Mouse (Mus musculus): ENCODE data around the gene Fzd4. TPM values are rescaled to one million over a fixed set of nuclear protein-coding genes. Genes with fewer than 3 reads are reported as not detected.

The Fzd4 gene
- polyA plus RNA-seq, 1 experiment from 2014 or later, result 3.5 TPM

- Histone ChIP-seq H3K36me3 (peaks cover 12% of the 10 kb centered on the region; the same call in 1 of the 2 replicates), H3K9me3 (replicated peaks) (no peaks in the 10 kb centered on the region), H3K4me1 (peaks cover 23% of the 10 kb centered on the region), H3K4me3 (peak overlapping the region; percentile 69), H3K9ac (peak overlapping the region; percentile 57), H3K27ac (peak overlapping the region; percentile 69), H3K4me2 (peak overlapping the region; percentile 95), H3K27me3 (replicated peaks) (peaks cover 53% of the 10 kb centered on the region)
- 7% methylated on average over 52 of the region's 52 CpGs for WGBS (ENCODE audit: insufficient replicate concordance)
- peak; percentile 71 for ATAC-seq
Measured at GRCm38 (mm10) chr7:89403053-89403972, 842 bp upstream of the Fzd4 start.

- H3K4me3 ChIP-seq, result peak overlapping the region; percentile 69
- peaks cover 53% of the 10 kb centered on the region for H3K27me3 ChIP-seq (replicated peaks)
- H3K27ac ChIP-seq, result peak overlapping the region; percentile 68
- no peaks in the 10 kb centered on the region for H3K9me3 ChIP-seq (replicated peaks)
- H3K4me2 ChIP-seq, result peak overlapping the region; percentile 95
- H3K4me1 ChIP-seq, result peaks cover 23% of the 10 kb centered on the region
- no peak for ATAC-seq
- H3K9ac ChIP-seq, result peak overlapping the region; percentile 72
- H3K36me3 ChIP-seq, result peaks cover 12% of the 10 kb centered on the region; the same call in 1 of the 2 replicates
- 1% methylated on average over 35 of the region's 35 CpGs for WGBS (ENCODE audit: insufficient replicate concordance)
Measured at GRCm38 (mm10) chr7:89404734-89405440, 732 bp downstream of the Fzd4 start.

- WGBS (ENCODE audit: insufficient replicate concordance), result 49% methylated on average over 1 of the region's 1 CpGs
- Histone ChIP-seq H3K4me2 (peak overlapping the region; percentile 38), H3K9me3 (replicated peaks) (no peaks in the 10 kb centered on the region), H3K4me1 (peaks cover 30% of the 10 kb centered on the region), H3K27ac (no peak overlapping the region), H3K4me3 (peak overlapping the region; percentile 15), H3K27me3 (replicated peaks) (peaks cover 49% of the 10 kb centered on the region), H3K9ac (no peak overlapping the region), H3K36me3 (peaks cover 15% of the 10 kb centered on the region)
- no peak for ATAC-seq
Measured at GRCm38 (mm10) chr7:89406011-89406410, 1.9 kb downstream of the Fzd4 start.

GRCm38 (mm10) chr7:89407006-89407940 lies 3.1 kb downstream of the Fzd4 start:
- Histone ChIP-seq H3K27me3 (replicated peaks) (peaks cover 42% of the 10 kb centered on the region), H3K27ac (no peak overlapping the region), H3K9ac (no peak overlapping the region), H3K9me3 (replicated peaks) (no peaks in the 10 kb centered on the region), H3K4me3 (no peak overlapping the region), H3K4me1 (peaks cover 30% of the 10 kb centered on the region), H3K36me3 (peaks cover 15% of the 10 kb centered on the region), H3K4me2 (no peak overlapping the region)
- WGBS (ENCODE audit: insufficient replicate concordance), result 82% methylated on average over 24 of the region's 24 CpGs
- no peak for ATAC-seq

GRCm38 (mm10) chr7:89410294-89410693 lies 6.1 kb downstream of the Fzd4 start:
- Histone ChIP-seq H3K27ac (no peak overlapping the region), H3K27me3 (replicated peaks) (peaks cover 12% of the 10 kb centered on the region), H3K4me2 (no peak overlapping the region), H3K9me3 (replicated peaks) (no peaks in the 10 kb centered on the region), H3K4me3 (no peak overlapping the region), H3K9ac (no peak overlapping the region), H3K36me3 (peaks cover 15% of the 10 kb centered on the region), H3K4me1 (peaks cover 9% of the 10 kb centered on the region)
- WGBS (ENCODE audit: insufficient replicate concordance), result 65% methylated on average over 4 of the region's 4 CpGs
- ATAC-seq, result no peak

- 38% methylated on average over 3 of the region's 3 CpGs for WGBS (ENCODE audit: insufficient replicate concordance)
- no peak overlapping the region for H3K27ac ChIP-seq
- H3K4me2 ChIP-seq, result no peak overlapping the region
- no peak overlapping the region for H3K9ac ChIP-seq
- H3K27me3 ChIP-seq (replicated peaks), result peaks cover 5% of the 10 kb centered on the region; the same call in 1 of the 2 replicates
- H3K36me3 ChIP-seq, result peaks cover 15% of the 10 kb centered on the region
- peaks cover 7% of the 10 kb centered on the region; the same call in 1 of the 2 replicates for H3K4me1 ChIP-seq
- no peak overlapping the region for H3K4me3 ChIP-seq
- no peak for ATAC-seq
- no peaks in the 10 kb centered on the region for H3K9me3 ChIP-seq (replicated peaks)
Measured at GRCm38 (mm10) chr7:89411346-89411745, 7.2 kb downstream of the Fzd4 start.

GRCm38 (mm10) chr7:89412094-89412493 lies 7.9 kb downstream of the Fzd4 start:
- peaks cover 11% of the 10 kb centered on the region for H3K4me1 ChIP-seq
- no peak overlapping the region for H3K9ac ChIP-seq
- H3K9me3 ChIP-seq (replicated peaks), result no peaks in the 10 kb centered on the region
- peaks cover 14% of the 10 kb centered on the region for H3K36me3 ChIP-seq
- H3K27me3 ChIP-seq (replicated peaks), result peaks cover 2% of the 10 kb centered on the region; the same call in 1 of the 2 replicates
- H3K27ac ChIP-seq, result no peak overlapping the region
- ATAC-seq, result no peak
- WGBS (ENCODE audit: insufficient replicate concordance), result 69% methylated on average over 7 of the region's 7 CpGs
- H3K4me3 ChIP-seq, result no peak overlapping the region
- no peak overlapping the region for H3K4me2 ChIP-seq

- no peak for ATAC-seq
- H3K4me1 ChIP-seq, result peaks cover 15% of the 10 kb centered on the region; the same call in 1 of the 2 replicates
- no peaks in the 10 kb centered on the region for H3K27me3 ChIP-seq (replicated peaks)
- no peak overlapping the region for H3K4me3 ChIP-seq
- H3K27ac ChIP-seq, result no peak overlapping the region
- H3K9me3 ChIP-seq (replicated peaks), result no peaks in the 10 kb centered on the region
- no peaks in the 10 kb centered on the region for H3K36me3 ChIP-seq
- no peak overlapping the region for H3K9ac ChIP-seq
- H3K4me2 ChIP-seq, result no peak overlapping the region
- WGBS (ENCODE audit: insufficient replicate concordance), result 44% methylated on average over 4 of the region's 4 CpGs
Measured at GRCm38 (mm10) chr7:89416027-89416426, 11.9 kb downstream of the Fzd4 start.

- no peak overlapping the region for H3K4me3 ChIP-seq
- no peak overlapping the region for H3K4me2 ChIP-seq
- H3K36me3 ChIP-seq, result no peaks in the 10 kb centered on the region
- H3K9ac ChIP-seq, result no peak overlapping the region
- H3K27me3 ChIP-seq (replicated peaks), result no peaks in the 10 kb centered on the region
- no peak for ATAC-seq
- WGBS (ENCODE audit: insufficient replicate concordance), result 60% methylated on average over 2 of the region's 2 CpGs
- H3K4me1 ChIP-seq, result peaks cover 15% of the 10 kb centered on the region; the same call in 1 of the 2 replicates
- no peaks in the 10 kb centered on the region for H3K9me3 ChIP-seq (replicated peaks)
- no peak overlapping the region for H3K27ac ChIP-seq
Measured at GRCm38 (mm10) chr7:89417707-89418106, 13.6 kb downstream of the Fzd4 start.

- no peaks in the 10 kb centered on the region for H3K27me3 ChIP-seq (replicated peaks)
- no peak for ATAC-seq
- H3K36me3 ChIP-seq, result no peaks in the 10 kb centered on the region
- H3K9ac ChIP-seq, result no peak overlapping the region
- H3K9me3 ChIP-seq (replicated peaks), result no peaks in the 10 kb centered on the region
- no peak overlapping the region for H3K27ac ChIP-seq
- no peak overlapping the region for H3K4me2 ChIP-seq
- H3K4me1 ChIP-seq, result peaks cover 20% of the 10 kb centered on the region; the same call in 1 of the 2 replicates
- H3K4me3 ChIP-seq, result no peak overlapping the region
- 66% methylated on average over 8 of the region's 8 CpGs for WGBS (ENCODE audit: insufficient replicate concordance)
Measured at GRCm38 (mm10) chr7:89418127-89418653, 14.0 kb downstream of the Fzd4 start.
